Mouse (Mus musculus): Measurements from ENCODE around the gene Olfr1033.
"Not testable (repeated sequence)": the region's sequence is repeated elsewhere in the genome, so short reads cannot be mapped to it uniquely, and the experiment has no call there.

The Olfr1033 gene

DNA sequence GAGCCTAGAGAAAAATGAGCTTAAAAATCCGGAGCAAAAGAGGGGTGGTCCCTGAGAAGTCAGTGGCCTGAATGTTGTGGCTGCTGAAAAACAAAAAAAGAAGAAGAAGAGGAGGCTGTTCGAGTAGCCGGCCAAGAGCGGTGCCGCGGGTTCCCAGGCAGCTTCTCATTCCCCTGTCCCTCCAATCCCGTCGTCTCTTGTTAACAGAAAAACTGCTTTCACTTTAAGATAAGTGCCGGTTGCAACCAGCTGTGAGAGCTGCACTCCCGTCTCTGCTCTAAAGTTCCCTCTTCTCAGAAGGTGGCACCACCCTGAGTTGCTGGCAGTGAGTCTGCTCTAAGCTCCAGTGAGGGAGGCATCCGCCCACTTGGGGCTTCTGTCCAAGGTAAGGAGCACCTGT is at the start of gene Olfr1033:
Olfr1033 (plus strand) TSS at position 228 of the 400 bp plus-strand sequence.
- peak; percentile 21 for DNase-seq (ENCODE audit: low spot score)

- DNase-seq (ENCODE audit: low spot score): no peak
These were observed 46.8 kb upstream of the Olfr1033 start, which contains the start of gene Olfr1029 for GRCm38 (mm10) chr2:85973595-85973994. Olfr1029 (plus strand) TSS chr2:85973895.

DNA sequence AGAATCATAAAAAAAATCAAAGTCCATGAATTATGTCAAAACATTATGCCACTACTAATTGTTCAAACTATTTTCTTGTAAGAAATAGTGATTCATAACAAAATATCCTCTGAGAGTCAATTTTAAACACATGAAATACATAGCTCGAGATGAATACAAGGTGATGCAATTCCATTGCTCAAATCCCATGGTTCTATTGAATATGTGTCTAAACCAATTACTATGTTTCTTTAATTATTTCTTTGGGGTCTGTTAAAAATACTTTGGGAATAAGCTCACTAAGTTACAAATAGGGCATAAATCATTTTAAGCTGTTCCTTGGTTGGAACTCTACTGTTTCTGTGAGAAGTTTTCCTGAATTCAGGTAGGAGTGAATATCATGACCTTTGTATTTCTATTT is 41.5 kb upstream of the Olfr1033 start, which contains the start of gene Olfr1030:
Olfr1030 (plus strand) TSS at position 301 of the 400 bp plus-strand sequence.
- DNase-seq (ENCODE audit: low spot score): no peak

GRCm38 (mm10) chr2:85990004-85990403 is 30.4 kb upstream of the Olfr1033 start, which contains the start of gene Olfr1031:
Olfr1031 (plus strand) TSS chr2:85990304.
- no peak for DNase-seq (ENCODE audit: low spot score)

DNA sequence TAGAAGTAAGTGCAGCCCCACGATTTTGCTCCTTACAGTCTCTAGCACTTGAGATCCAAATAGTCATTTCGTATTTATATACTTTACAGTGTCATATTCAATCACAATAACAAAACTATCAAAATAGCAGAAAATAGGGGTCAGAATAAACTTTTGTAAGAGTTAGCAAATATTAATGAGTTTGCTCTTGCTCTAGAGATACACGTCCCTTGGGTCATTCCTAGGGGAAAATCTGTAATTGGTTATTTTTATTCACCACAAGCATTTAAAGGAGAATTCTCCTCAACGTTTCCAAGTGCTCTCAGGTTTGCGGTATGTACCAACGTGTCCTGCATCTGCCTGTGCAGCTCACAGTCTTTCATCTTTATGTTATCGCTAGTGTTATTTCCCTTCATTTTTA is 15.2 kb upstream of the Olfr1033 start, which contains the start of gene Olfr1032:
Olfr1032 (plus strand) TSS at position 301 of the 400 bp plus-strand sequence.
- no peak for DNase-seq (ENCODE audit: low spot score)

- DNase-seq (ENCODE audit: low spot score): not testable (repeated sequence)
These were observed 1.1 kb downstream of the Olfr1033 start for GRCm38 (mm10) chr2:86021518-86021917.

GRCm38 (mm10) chr2:86045561-86045960 is 25.1 kb downstream of the Olfr1033 start, which contains the start of gene Olfr1034:
Olfr1034 (plus strand) TSS chr2:86045861.
- no peak for DNase-seq (ENCODE audit: low spot score)

DNA sequence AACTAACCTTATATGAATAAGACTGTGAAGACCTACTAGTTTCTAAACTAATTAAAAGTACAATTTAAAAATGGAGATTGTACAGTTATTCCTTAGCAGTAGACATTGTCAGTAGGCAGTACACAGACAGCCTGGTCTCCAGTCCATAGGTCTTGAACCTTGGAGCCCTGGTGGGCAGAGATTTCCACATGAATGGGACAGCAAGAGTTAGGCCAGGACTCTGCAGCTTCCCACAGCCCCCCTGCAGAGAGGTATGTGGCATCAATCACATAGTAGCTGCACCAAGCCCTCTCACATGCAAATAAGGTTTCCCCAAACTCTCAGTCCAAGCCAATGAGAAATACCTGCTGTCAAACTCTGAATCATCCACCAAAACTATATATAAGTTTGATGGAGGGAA is 30.3 kb downstream of the Olfr1033 start:
- DNase-seq (ENCODE audit: low spot score): not testable (repeated sequence)

GRCm38 (mm10) chr2:86063766-86064165 is 43.3 kb downstream of the Olfr1033 start:
- DNase-seq (ENCODE audit: low spot score): not testable (repeated sequence)

DNA sequence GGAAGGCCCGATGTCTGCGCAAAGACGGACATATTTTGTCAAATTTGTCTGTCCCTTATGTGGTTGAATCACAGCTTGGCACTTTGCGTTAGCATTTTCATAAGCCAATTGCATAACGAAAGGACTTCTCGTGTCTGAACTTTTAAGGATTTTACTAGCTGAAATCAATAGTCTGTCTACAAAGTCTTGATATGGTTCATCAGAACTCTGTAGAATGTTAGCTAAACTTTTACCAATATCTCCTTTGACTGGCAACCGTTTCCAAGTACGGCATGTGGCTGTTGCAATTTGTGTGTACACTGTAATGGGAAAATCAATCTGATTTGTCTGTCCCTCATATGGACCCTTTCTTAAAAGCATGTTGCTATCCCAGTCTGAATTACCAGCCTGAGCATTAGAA is 49.8 kb downstream of the Olfr1033 start:
- DNase-seq (ENCODE audit: low spot score): no peak

GRCm38 (mm10) chr2:86073692-86074091 is 53.3 kb downstream of the Olfr1033 start, which contains the start of gene Olfr1036:
Olfr1036 (plus strand) TSS chr2:86073992.
- DNase-seq (ENCODE audit: low spot score): not testable (repeated sequence)

- not testable (repeated sequence) for DNase-seq (ENCODE audit: low spot score)
These were observed 60.0 kb downstream of the Olfr1033 start for GRCm38 (mm10) chr2:86080478-86080877.

DNA sequence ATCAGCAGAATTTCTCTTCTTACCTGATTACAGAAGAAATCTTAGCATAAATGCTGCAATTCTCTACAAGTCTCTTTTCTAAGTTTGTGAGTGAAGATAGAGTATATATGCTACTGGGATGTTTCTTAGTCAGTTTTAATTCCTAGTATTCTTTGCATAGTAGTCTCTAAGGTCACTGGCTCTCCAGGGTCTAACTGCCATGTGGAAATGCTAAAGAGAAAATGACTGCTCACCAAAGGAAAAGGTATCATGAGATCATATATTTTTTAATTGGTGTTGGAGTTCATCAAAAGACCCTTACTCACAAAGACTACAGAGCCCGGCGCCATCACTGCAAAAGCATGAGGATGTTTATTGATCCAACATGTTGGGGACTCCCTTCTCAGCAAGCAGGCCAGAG is 66.9 kb downstream of the Olfr1033 start, which contains the start of gene Olfr1037:
Olfr1037 (minus strand) TSS at position 101 of the 400 bp plus-strand sequence.
- DNase-seq (ENCODE audit: low spot score): no peak
